Mouse (Mus musculus) limb, embryonic 14.5 days (tissue): ENCODE results near the gene Olfr1163. TPM values are rescaled to one million over a fixed set of nuclear protein-coding genes. Genes with fewer than 3 reads are reported as not detected.
"Not testable (repeated sequence)": the region's sequence is repeated elsewhere in the genome, so short reads cannot be mapped to it uniquely, and the experiment has no call there.

ENCODE experiments used
- ATAC-seq: fragments of 200-750 bp; cut with Nextera tagmentation; 2 replicates; pipeline ENCODE4 v1.8.0; 2017; ENCODE audit warnings: low read depth, moderate number of reproducible peaks, moderate TSS enrichment; ENCODE audit not compliant: low FRiP score
- DNase-seq: peaks from one replicate; pipeline ENCODE4 v3.0.0-alpha.2; 2015; ENCODE audit warnings: low spot score
- H3K27ac ChIP-seq: fragments of 300-500 bp; sonication (generic); replicated peaks from 2 replicates; pipeline ENCODE4 v1.5.1; 2014; ENCODE audit warnings: low read depth, mild to moderate bottlenecking, low read length, moderate library complexity, mixed read lengths
- H3K27me3 ChIP-seq: fragments of 300-500 bp; sonication (generic); 2 replicates; pipeline ENCODE4 v1.6.1; 2014; ENCODE audit warnings: low read length, mixed read lengths; ENCODE audit not compliant: control insufficient read depth, insufficient read depth
- H3K36me3 ChIP-seq: fragments of 300-500 bp; sonication (generic); 2 replicates; pipeline ENCODE4 v1.6.1; 2014; ENCODE audit warnings: mild to moderate bottlenecking, low read length, moderate library complexity, mixed read lengths; ENCODE audit not compliant: control insufficient read depth, insufficient read depth
- H3K4me1 ChIP-seq: fragments of 300-500 bp; sonication (generic); 2 replicates; pipeline ENCODE4 v1.6.1; 2014; ENCODE audit warnings: antibody characterized with exemption, low read length, mixed read lengths; ENCODE audit not compliant: control insufficient read depth, insufficient read depth
- H3K4me2 ChIP-seq: fragments of 300-500 bp; sonication (generic); replicated peaks from 2 replicates; pipeline ENCODE4 v1.6.1; 2014; ENCODE audit warnings: low read depth, mild to moderate bottlenecking, low read length, moderate library complexity; ENCODE audit not compliant: severe bottlenecking
- H3K4me3 ChIP-seq: fragments of 300-500 bp; sonication (generic); replicated peaks from 2 replicates; pipeline ENCODE4 v1.5.1; 2014; ENCODE audit warnings: low read length
- H3K9ac ChIP-seq: fragments of 300-500 bp; sonication (generic); 2 replicates; pipeline ENCODE4 v1.6.1; 2014; ENCODE audit warnings: mild to moderate bottlenecking, low read depth, low read length, moderate library complexity; ENCODE audit not compliant: severe bottlenecking
- H3K9me3 ChIP-seq: fragments of 300-500 bp; sonication (generic); 2 replicates; pipeline ENCODE4 v1.6.1; 2016; ENCODE audit warnings: low read length; ENCODE audit not compliant: control insufficient read depth
- POLR2A ChIP-seq: fragments of 200-500 bp; IDR thresholded peaks from 2 replicates; pipeline ENCODE4 v1.8.0; 2012; ENCODE audit warnings: inconsistent platforms, mild to moderate bottlenecking, moderate library complexity, borderline replicate concordance; ENCODE audit not compliant: insufficient read depth, insufficient read length; ENCODE audit errors: extremely low read depth
- WGBS: fragments of 180-500 bp; shearing (Covaris S2); extraction: QIAGEN DNeasy Blood & Tissue Kit; methylation state at CpG from one replicate; pipeline ENCODE4 v1.1.7; 2014; 5-methylcytosine and 5-hydroxymethylcytosine counted together
- polyA plus RNA-seq, 2 experiments: library from polyadenylated mRNA; depleted of rRNA in 1 of 2; stranded (reverse) in 1 of 2; unstranded in 1 of 2; fragments of >200 nt; fragmentation: Nextera tagmentation in 1 of 2; extraction: Ambion mirVana in 1 of 2; gene quantifications; 2 replicates each; pipeline versions ENCODE4 v1.2.1 to v1.2.3; 2012 to 2014

Gene Olfr1163
- not detected in 2 replicates for polyA plus RNA-seq (2012; rRNA removed)
- not detected in 2 replicates for polyA plus RNA-seq (2014; fragmentation: Nextera tagmentation; extraction: Ambion mirVana)

DNA sequence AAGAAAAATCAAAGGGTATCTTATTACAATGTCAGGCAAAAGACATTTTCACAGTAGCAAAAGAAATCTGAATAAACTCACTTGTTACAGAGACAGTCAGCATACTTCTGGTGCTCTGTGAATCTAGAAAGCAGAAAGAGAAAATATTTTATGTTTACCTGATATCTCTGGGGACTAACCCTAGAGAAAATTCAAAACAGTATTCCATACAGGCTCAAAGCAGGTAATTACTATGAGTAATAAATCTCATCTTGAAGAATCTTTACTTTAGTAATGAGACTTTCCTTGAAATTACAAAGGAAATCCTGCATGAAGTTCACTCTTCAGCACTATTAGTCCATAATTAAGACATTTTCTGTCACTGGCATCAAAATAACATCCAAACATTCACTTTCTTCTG, at the start of gene Olfr1163:
Gene Olfr1163, minus strand, starts transcription at position 101 of the 400 bp plus-strand sequence.
- TF ChIP-seq POLR2A, result no peak
- H3K27ac ChIP-seq, result no peak within 1 kb of the TSS

DNA sequence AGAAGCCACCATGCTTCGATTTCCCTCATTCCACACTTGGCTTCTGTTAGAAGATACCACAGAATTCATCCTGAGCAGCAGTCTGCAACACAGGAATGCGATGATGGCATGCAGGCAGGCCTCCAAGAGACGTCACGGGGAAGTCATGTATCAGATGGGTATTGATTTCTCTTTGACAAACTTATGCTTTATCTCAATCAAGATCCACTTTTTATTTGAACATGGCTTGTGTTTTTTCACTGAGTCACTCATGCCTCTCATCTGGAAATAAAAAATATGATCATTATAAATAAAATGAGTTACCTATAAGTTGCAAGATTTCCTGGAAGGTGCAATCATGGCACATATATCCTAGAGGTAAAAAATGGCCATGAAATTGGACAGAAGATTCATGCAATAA, 22.2 kb upstream of the Olfr1163 start, which contains the start of gene Olfr1164:
Gene Olfr1164, minus strand, starts transcription at position 101 of the 400 bp plus-strand sequence.
- Histone ChIP-seq H3K4me3 (no peak within 1 kb of the TSS), H3K36me3 (no peaks in the 10 kb centered on the region), H3K4me1 (no peaks in the 10 kb centered on the region), H3K9ac (no peak within 1 kb of the TSS), H3K27me3 (no peaks in the 10 kb centered on the region), H3K4me2 (no peak within 1 kb of the TSS), H3K27ac (no peak within 1 kb of the TSS), H3K9me3 (no peaks in the 10 kb centered on the region)
- no peak for ATAC-seq
- 72% methylated on average over 4 of the region's 4 CpGs for WGBS
- no peak for TF ChIP-seq POLR2A
- DNase-seq, result no peak

More for the DNA sequence above, at the start of gene Olfr1163:
- Histone ChIP-seq H3K9me3 (no peaks in the 10 kb centered on the region), H3K36me3 (no peaks in the 10 kb centered on the region), H3K27me3 (no peaks in the 10 kb centered on the region), H3K4me2 (no peak within 1 kb of the TSS), H3K4me1 (no peaks in the 10 kb centered on the region), H3K9ac (no peak within 1 kb of the TSS), H3K4me3 (no peak within 1 kb of the TSS)
- DNase-seq, result no peak
- ATAC-seq, result no peak

DNA sequence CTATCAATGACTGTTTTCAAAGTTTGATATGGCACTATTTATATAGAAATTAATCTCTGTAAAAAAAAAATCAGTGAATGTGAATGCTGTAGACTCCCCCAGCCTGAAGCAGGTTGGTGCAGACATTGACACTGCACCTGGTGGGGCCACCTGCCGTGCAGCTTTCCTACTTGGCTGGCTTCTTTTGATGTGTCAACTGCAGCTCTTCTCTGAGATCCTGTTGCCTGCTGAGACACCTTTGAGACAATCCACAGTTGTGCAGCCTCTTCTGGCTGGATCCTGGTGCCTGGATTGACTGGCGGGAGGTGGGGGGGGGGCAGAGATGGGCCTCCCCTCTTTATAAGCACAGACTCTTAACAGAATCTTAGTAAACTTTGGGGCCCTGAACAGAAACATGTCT, 8.0 kb downstream of the Olfr1163 start:
- no peak for ATAC-seq

DNA sequence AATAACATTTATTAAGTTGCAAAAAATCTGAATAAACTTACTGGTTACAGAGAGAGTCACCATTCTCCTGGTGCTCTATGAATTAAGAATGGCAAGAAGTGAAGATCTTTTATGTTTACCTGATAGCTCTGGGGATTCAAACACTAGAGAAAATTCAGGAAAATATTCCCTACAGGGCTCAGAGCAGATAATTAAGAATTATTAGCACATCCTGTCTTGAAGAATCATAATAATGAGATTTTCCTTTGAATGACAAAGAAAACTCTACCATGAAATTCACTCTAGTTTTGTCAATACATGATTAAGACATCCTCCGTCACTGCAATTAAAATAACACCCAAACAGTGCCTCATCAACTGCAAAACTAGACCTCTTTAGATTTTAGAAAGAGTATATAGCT, 20.6 kb downstream of the Olfr1163 start, which contains the start of gene Olfr1162:
Gene Olfr1162, minus strand, starts transcription at position 101 of the 400 bp plus-strand sequence.
- WGBS, result 91% methylated on average over 1 of the region's 1 CpGs
- no peak for ATAC-seq
- H3K4me3 ChIP-seq, result no peak within 1 kb of the TSS

More for the DNA sequence above, 8.0 kb downstream of the Olfr1163 start:
- WGBS, result 87% methylated on average over 2 of the region's 2 CpGs
- no peaks in the 10 kb centered on the region for H3K27me3 ChIP-seq
- H3K27ac ChIP-seq, result no peak overlapping the region
- no peak for TF ChIP-seq POLR2A
- DNase-seq, result no peak
- H3K4me3 ChIP-seq, result no peak overlapping the region
- peaks cover 4% of the 10 kb centered on the region; the same call in 1 of the 2 replicates for H3K9me3 ChIP-seq
- H3K36me3 ChIP-seq, result no peaks in the 10 kb centered on the region
- H3K4me1 ChIP-seq, result no peaks in the 10 kb centered on the region
- no peak overlapping the region for H3K9ac ChIP-seq
- no peak overlapping the region for H3K4me2 ChIP-seq

DNA sequence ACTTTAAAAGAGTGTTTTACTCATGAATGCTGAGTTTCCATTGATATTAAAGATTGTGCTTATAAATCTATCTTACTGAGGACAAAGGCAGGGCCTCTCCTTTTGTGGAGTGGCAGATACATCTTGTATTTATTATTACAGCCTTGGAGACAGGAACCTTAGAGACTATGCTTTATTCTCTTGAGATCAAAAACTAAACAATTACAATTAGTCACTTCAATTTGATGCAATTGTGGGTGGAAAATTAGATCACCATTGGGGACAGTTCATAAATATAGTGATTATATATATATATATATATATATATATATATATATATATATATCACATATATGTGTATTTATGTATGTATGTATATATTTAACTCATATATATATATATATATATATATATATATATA, 34.0 kb downstream of the Olfr1163 start, which contains the start of gene Olfr73:
Gene Olfr73, minus strand, starts transcription at position 101 of the 400 bp plus-strand sequence.
- Histone ChIP-seq H3K9me3 (no peaks in the 10 kb centered on the region), H3K4me3 (no peak within 1 kb of the TSS), H3K27ac (no peak within 1 kb of the TSS), H3K4me1 (no peaks in the 10 kb centered on the region), H3K36me3 (no peaks in the 10 kb centered on the region), H3K27me3 (no peaks in the 10 kb centered on the region), H3K9ac (no peak within 1 kb of the TSS), H3K4me2 (no peak within 1 kb of the TSS)
- ATAC-seq (no peak), DNase-seq (no peak)
- TF ChIP-seq POLR2A, result no peak

More for the DNA sequence above, 20.6 kb downstream of the Olfr1163 start, which contains the start of gene Olfr1162:
- DNase-seq, result no peak
- Histone ChIP-seq H3K4me2 (no peak within 1 kb of the TSS), H3K36me3 (no peaks in the 10 kb centered on the region), H3K9me3 (no peaks in the 10 kb centered on the region), H3K9ac (no peak within 1 kb of the TSS), H3K27ac (no peak within 1 kb of the TSS), H3K27me3 (no peaks in the 10 kb centered on the region), H3K4me1 (no peaks in the 10 kb centered on the region)
- no peak for TF ChIP-seq POLR2A

DNA sequence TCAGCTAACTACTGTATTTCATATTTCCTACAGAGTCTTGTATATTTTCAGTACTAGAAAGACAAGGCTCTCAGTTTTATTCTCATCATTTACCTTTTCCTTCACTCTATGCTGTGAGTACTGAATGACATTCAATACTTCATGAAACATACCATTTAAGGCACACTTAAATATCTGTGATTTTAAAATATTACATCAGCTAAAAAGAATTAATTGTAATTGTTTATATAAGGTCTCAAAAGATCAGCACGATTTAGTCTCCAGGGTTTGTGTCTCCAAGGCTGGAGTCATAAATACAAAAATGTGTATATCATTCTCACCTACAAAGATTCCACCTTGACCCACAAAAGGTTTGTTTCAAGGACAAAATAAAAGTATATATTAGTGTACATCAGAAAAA, 49.2 kb downstream of the Olfr1163 start, which contains the start of gene Olfr1161:
Gene Olfr1161, plus strand, starts transcription at position 301 of the 400 bp plus-strand sequence.
- not testable (repeated sequence) for H3K9me3 ChIP-seq, ATAC-seq, H3K9ac ChIP-seq, H3K4me1 ChIP-seq, H3K27me3 ChIP-seq, H3K36me3 ChIP-seq, H3K4me2 ChIP-seq, H3K4me3 ChIP-seq, H3K27ac ChIP-seq, DNase-seq
- 80% methylated on average over 1 of the region's 1 CpGs for WGBS

Other genes with a start within 250 kb of the Olfr1163 start
- gene Olfr1148, start 241.3 kb downstream of the Olfr1163 start, polyA plus RNA-seq (2012; rRNA removed), result not detected in 2 replicates
- gene Olfr1148, start 241.3 kb downstream of the Olfr1163 start, polyA plus RNA-seq (2014; fragmentation: Nextera tagmentation; extraction: Ambion mirVana), result not detected in 2 replicates
- not detected in 2 replicates for gene Olfr1150-ps1, start 227.8 kb downstream of the Olfr1163 start, polyA plus RNA-seq (2012; rRNA removed)
- not detected in 2 replicates for gene Olfr1150-ps1, start 227.8 kb downstream of the Olfr1163 start, polyA plus RNA-seq (2014; fragmentation: Nextera tagmentation; extraction: Ambion mirVana)
- not detected in 2 replicates for gene Olfr1151, start 216.0 kb downstream of the Olfr1163 start, polyA plus RNA-seq (2012; rRNA removed)
- gene Olfr1151, start 216.0 kb downstream of the Olfr1163 start, polyA plus RNA-seq (2014; fragmentation: Nextera tagmentation; extraction: Ambion mirVana), result not detected in 2 replicates
- not detected in 2 replicates for gene Olfr1152, start 205.3 kb downstream of the Olfr1163 start, polyA plus RNA-seq (2012; rRNA removed)
- gene Olfr1152, start 205.3 kb downstream of the Olfr1163 start, polyA plus RNA-seq (2014; fragmentation: Nextera tagmentation; extraction: Ambion mirVana), result not detected in 2 replicates
- gene Olfr1153, start 176.9 kb downstream of the Olfr1163 start, polyA plus RNA-seq (2012; rRNA removed), result not detected in 2 replicates
- not detected in 2 replicates for gene Olfr1153, start 176.9 kb downstream of the Olfr1163 start, polyA plus RNA-seq (2014; fragmentation: Nextera tagmentation; extraction: Ambion mirVana)
- not detected in 2 replicates for gene Olfr1154, start 166.7 kb downstream of the Olfr1163 start, polyA plus RNA-seq (2012; rRNA removed)
- gene Olfr1154, start 166.7 kb downstream of the Olfr1163 start, polyA plus RNA-seq (2014; fragmentation: Nextera tagmentation; extraction: Ambion mirVana), result not detected in 2 replicates
- gene Olfr1155, start 126.7 kb downstream of the Olfr1163 start, polyA plus RNA-seq (2012; rRNA removed), result not detected in 2 replicates
- gene Olfr1155, start 126.7 kb downstream of the Olfr1163 start, polyA plus RNA-seq (2014; fragmentation: Nextera tagmentation; extraction: Ambion mirVana), result not detected in 2 replicates
- not detected in 2 replicates for gene Olfr1156, start 118.7 kb downstream of the Olfr1163 start, polyA plus RNA-seq (2012; rRNA removed)
- gene Olfr1156, start 118.7 kb downstream of the Olfr1163 start, polyA plus RNA-seq (2014; fragmentation: Nextera tagmentation; extraction: Ambion mirVana), result not detected in 2 replicates
- gene Olfr1157, start 103.5 kb downstream of the Olfr1163 start, polyA plus RNA-seq (2012; rRNA removed), result not detected in 2 replicates
- not detected in 2 replicates for gene Olfr1157, start 103.5 kb downstream of the Olfr1163 start, polyA plus RNA-seq (2014; fragmentation: Nextera tagmentation; extraction: Ambion mirVana)
- gene Olfr74, start 97.2 kb downstream of the Olfr1163 start, polyA plus RNA-seq (2012; rRNA removed), result not detected in 2 replicates
- not detected in 2 replicates for gene Olfr74, start 97.2 kb downstream of the Olfr1163 start, polyA plus RNA-seq (2014; fragmentation: Nextera tagmentation; extraction: Ambion mirVana)
- not detected in 2 replicates for gene Olfr1158, start 81.7 kb downstream of the Olfr1163 start, polyA plus RNA-seq (2012; rRNA removed)
- not detected in 2 replicates for gene Olfr1158, start 81.7 kb downstream of the Olfr1163 start, polyA plus RNA-seq (2014; fragmentation: Nextera tagmentation; extraction: Ambion mirVana)
- gene Olfr1160, start 63.6 kb downstream of the Olfr1163 start, polyA plus RNA-seq (2012; rRNA removed), result not detected in 2 replicates
- not detected in 2 replicates for gene Olfr1160, start 63.6 kb downstream of the Olfr1163 start, polyA plus RNA-seq (2014; fragmentation: Nextera tagmentation; extraction: Ambion mirVana)
- gene Olfr1161, start 49.1 kb downstream of the Olfr1163 start, polyA plus RNA-seq (2012; rRNA removed), result not detected in 2 replicates
- not detected in 2 replicates for gene Olfr1161, start 49.1 kb downstream of the Olfr1163 start, polyA plus RNA-seq (2014; fragmentation: Nextera tagmentation; extraction: Ambion mirVana)
- not detected in 2 replicates for gene Olfr73, start 34.1 kb downstream of the Olfr1163 start, polyA plus RNA-seq (2012; rRNA removed)
- gene Olfr73, start 34.1 kb downstream of the Olfr1163 start, polyA plus RNA-seq (2014; fragmentation: Nextera tagmentation; extraction: Ambion mirVana), result not detected in 2 replicates
- gene Olfr1162, start 20.7 kb downstream of the Olfr1163 start, polyA plus RNA-seq (2012; rRNA removed), result not detected in 2 replicates
- gene Olfr1162, start 20.7 kb downstream of the Olfr1163 start, polyA plus RNA-seq (2014; fragmentation: Nextera tagmentation; extraction: Ambion mirVana), result not detected in 2 replicates
- gene Olfr1164, start 22.1 kb upstream of the Olfr1163 start, polyA plus RNA-seq (2012; rRNA removed), result not detected in 2 replicates
- not detected in 2 replicates for gene Olfr1164, start 22.1 kb upstream of the Olfr1163 start, polyA plus RNA-seq (2014; fragmentation: Nextera tagmentation; extraction: Ambion mirVana)
- gene Olfr1166, start 56.4 kb upstream of the Olfr1163 start, polyA plus RNA-seq (2012; rRNA removed), result not detected in 2 replicates
- gene Olfr1166, start 56.4 kb upstream of the Olfr1163 start, polyA plus RNA-seq (2014; fragmentation: Nextera tagmentation; extraction: Ambion mirVana), result not detected in 2 replicates
- gene Olfr1167, start 83.4 kb upstream of the Olfr1163 start, polyA plus RNA-seq (2012; rRNA removed), result not detected in 2 replicates
- not detected in 2 replicates for gene Olfr1167, start 83.4 kb upstream of the Olfr1163 start, polyA plus RNA-seq (2014; fragmentation: Nextera tagmentation; extraction: Ambion mirVana)
- not detected in 2 replicates for gene Olfr1168, start 110.0 kb upstream of the Olfr1163 start, polyA plus RNA-seq (2012; rRNA removed)
- gene Olfr1168, start 110.0 kb upstream of the Olfr1163 start, polyA plus RNA-seq (2014; fragmentation: Nextera tagmentation; extraction: Ambion mirVana), result not detected in 2 replicates
- gene Olfr1170, start 156.5 kb upstream of the Olfr1163 start, polyA plus RNA-seq (2012; rRNA removed), result not detected in 2 replicates
- not detected in 2 replicates for gene Olfr1170, start 156.5 kb upstream of the Olfr1163 start, polyA plus RNA-seq (2014; fragmentation: Nextera tagmentation; extraction: Ambion mirVana)
- not detected in 2 replicates for gene Olfr1173, start 208.0 kb upstream of the Olfr1163 start, polyA plus RNA-seq (2012; rRNA removed)
- gene Olfr1173, start 208.0 kb upstream of the Olfr1163 start, polyA plus RNA-seq (2014; fragmentation: Nextera tagmentation; extraction: Ambion mirVana), result not detected in 2 replicates
- gene Olfr1174-ps, start 243.3 kb upstream of the Olfr1163 start, polyA plus RNA-seq (2012; rRNA removed), result not detected in 2 replicates
- not detected in 2 replicates for gene Olfr1174-ps, start 243.3 kb upstream of the Olfr1163 start, polyA plus RNA-seq (2014; fragmentation: Nextera tagmentation; extraction: Ambion mirVana)